Mouse (Mus musculus) left cerebral cortex, adult 8-10 months (tissue): ENCODE results near the gene Hsf5. TPM values are rescaled to one million over a fixed set of nuclear protein-coding genes. Genes with fewer than 3 reads are reported as not detected.

ENCODE experiments used
- DNase-seq, 2 experiments: peaks; one replicate each; pipeline ENCODE4 v3.0.0; 2022; ENCODE audit warnings: low spot score in 2 of 2
- total RNA-seq, 4 experiments: library from RNA; stranded (reverse); gene quantifications; 2 replicates each; pipeline ENCODE4 v1.2.4; 2022

Hsf5 gene
- under 1 TPM; 0.50 to 0.71 (median 0.60) TPM for total RNA-seq

DNA sequence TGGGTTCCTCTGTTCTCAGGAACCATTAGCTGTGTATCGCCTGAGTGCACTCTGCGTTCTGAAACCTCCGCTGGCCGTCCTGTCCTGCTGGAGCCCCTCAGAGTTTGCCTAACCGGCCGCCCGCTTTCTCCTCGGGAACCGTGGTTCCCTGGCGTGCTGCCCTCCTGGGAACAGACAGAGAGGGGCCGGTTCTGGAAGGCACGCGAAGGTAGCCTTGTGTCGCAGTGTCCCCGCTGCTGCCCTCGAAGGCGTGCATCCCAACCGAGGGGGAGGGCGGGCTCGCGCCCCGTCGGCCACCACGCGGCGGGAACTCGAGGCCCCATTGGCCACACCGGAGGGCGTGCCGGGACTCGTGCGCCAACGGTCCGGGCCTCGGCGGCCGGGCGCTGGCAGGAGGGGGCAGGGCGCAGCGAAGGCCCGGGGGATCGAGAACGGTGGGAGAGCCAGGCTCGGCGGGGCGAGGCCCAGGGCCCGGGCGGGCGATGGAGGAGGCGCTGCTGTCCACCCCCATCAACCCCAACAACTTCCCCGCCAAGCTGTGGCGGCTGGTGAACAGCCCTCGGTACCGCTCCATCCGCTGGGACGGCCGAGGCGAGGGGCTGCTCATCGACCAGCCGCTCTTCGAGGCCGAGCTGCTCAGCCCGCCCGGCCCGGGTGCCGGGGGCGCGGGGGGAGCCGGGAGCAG lies at the start of gene Hsf5:
Gene Hsf5, plus strand, starts transcription at position 375 of the 685 bp plus-strand sequence.
- DNase-seq, result no peak

DNA sequence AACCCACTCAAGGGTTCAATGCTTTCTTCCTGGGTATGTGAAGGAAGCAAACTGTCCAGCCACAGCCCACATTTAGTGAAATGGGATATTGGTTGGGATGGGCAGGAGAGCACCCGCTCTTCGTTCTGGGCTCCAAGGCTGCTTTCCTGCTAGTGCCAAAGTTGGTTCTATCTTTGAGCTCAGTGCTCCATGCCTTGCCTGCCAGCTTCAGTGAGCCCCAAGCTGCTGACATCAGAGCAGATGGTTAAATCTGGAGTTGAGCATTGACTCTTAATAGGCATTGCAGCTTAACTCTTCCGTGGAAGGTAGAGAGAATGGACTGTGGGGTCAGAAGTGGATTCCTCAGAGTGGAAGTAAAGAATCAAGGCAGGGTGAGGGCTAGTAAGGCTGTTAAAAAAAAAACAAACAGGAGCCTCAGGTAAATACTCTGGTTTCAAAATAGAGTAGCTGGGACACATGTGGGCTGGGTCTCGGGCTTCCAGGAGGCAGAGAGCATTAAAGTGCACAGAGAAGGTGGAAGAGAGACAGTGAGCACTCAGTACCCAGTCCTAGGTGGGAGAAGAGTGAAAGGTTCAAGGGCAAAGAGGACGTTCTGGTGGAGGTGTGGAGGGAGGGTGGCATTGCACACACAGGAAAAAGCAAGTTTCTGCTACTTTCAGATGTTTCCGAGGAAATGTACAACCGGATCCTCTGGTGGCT lies 48.6 kb upstream of the Hsf5 start, which contains the start of gene Sept4:
Gene Sept4, plus strand, starts transcription at position 649 of the 699 bp plus-strand sequence.
- DNase-seq, result no peak

GRCm38 (mm10) chr11:87570743-87571142 lies 46.2 kb upstream of the Hsf5 start:
- no peak for DNase-seq

GRCm38 (mm10) chr11:87571361-87571950 lies 45.5 kb upstream of the Hsf5 start:
- DNase-seq, result no peak

- DNase-seq, result no peak
These were observed 43.2 kb upstream of the Hsf5 start for GRCm38 (mm10) chr11:87573751-87574150.

DNA sequence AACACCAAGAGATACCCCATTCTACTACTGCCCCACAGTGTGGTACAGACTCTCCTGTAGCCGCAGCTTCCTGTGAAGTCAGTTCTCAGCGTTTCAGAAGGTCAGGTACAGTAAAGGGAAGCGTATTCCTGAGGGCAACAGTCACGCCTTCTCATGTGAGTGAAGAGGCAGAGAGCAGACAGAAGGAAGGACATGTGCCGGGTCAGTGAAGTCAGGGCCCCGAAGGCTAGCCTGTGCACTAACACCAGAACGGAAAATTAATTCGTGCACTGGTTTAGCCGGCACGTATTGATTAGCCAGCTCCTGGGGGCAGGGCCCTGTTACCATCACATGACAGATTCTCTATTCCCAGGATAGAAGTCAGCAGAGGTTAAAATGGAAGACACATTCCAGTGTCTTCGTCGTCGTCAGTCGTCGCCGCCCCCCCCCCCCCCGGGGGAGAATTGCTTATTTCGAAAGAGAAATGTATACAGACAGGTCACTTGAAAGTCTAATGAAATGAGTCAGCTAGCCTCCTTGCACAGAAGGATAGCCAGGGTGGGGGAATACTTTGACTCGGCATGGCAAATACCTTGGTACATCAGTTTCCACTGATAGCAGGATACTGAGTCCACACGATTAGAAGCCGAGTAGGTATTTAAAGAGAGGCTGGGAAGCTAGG lies 42.3 kb upstream of the Hsf5 start:
- DNase-seq, result no peak

DNA sequence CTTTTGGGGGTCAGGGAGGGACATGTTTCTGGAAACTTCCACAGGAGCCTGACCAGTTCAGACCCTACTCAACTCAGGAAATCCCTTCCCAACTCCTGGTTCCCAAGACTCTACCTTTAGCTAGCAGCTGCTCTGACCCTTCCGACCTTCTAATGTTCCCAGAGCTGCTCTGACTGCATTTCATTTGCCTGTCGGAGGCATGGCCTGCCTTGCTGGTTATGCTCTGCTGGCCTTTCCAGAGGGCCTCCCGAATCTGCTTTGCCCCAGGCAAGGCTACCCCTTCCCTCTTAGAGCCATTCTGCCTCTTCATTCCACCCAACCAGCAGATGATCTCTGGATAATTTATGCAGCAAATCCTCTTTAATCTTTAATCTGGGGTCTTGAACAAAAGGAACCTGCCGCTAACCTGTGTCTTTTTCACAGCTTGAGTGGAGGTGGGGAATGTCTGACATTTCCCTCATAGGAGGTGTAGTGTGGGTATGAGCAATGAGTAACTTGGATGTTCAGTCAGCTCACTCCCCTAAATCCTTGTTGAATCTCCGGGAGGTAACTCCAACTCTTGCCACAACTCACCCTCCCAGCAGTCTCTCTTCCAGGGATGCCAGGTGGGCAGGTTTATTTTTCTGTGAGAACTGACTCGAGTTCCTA lies 39.2 kb upstream of the Hsf5 start:
- DNase-seq, result no peak

DNA sequence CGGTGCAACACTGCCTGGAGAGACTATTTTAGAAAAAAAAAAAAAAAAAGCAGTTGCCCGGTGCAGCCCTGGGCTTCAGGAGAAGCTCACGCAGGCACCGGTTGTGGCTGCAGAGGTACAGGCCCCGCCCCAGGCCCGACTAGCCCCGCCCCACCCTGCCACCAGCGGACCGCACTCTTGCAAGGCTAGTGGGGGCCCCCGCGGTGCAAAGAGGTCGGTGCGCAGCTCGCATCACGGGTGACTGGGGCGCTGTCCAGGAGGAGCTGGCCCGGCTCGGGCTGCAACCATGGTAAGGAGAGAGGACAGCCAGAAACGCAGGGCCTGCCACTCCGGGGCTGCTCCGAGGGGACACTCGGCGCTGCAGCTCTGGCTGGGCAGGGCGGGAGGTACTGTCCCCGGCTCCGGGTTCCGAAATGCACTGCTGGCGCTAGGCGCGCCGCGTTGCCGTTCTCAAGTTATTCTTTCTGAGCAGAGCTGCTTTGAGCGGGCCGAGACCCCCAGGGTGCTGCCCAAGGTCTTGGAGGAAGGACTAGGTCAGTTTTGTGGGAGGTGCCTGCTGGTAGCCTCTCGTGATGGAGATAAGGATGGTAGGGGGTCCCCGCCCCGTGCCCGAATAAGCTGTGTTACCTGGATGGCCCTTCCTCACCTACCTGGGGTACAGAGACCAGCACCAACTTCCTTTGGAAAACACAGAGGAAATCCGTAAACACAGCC lies 38.6 kb upstream of the Hsf5 start:
- peak; percentile 60 to 63 for DNase-seq

DNA sequence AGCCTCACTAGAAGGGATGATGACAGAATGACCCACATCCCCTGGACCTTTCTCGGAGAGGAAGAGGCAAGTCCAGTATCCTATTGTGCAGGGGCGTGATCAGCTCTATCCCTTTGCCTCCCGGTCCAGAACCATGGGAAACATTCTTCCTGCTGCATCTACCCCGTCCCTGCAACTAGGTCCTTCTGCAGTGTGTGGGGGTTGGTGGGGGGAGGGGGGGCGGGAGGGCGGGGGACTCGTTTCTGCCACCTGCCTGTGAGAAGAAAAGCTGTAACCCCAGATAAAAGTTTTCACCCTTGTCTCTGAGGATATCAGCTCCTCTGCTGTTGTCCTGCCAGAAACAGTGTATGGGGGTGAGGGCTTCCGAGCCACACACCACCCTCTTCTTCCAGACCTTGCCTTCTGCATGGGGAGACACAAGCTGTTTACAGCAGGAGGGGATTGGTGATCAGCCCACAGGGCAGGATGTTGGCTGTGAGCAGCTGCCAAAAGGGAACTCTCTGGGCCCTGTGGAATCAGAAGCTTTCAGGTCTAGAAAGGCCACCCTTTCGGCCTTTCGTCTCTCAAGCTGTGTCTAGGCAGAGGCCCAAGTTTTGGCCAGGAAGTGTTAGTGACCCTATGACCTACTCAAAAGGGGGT lies 37.9 kb upstream of the Hsf5 start:
- DNase-seq, result no peak

DNA sequence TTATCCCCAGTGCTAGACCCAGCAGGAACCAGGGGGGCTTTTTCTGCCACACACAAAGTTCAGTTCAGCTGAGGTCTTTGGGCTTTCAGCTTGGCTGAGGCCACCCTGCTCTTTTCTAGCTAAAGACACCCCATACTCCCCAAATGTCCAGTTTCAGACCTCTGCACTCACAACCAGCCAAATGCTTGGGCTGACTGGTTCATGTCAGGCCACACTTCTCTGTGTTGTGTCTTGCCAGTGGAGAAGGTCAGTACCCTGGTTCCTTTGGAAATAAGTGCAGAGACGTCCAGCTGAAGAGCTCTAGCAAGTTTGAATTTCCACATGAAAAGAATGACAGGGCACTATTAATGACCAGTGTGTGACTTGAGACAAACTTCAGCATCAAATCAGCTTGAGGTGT lies 37.3 kb upstream of the Hsf5 start:
- no peak for DNase-seq

GRCm38 (mm10) chr11:87580543-87581085 lies 36.4 kb upstream of the Hsf5 start:
- DNase-seq, result no peak

DNA sequence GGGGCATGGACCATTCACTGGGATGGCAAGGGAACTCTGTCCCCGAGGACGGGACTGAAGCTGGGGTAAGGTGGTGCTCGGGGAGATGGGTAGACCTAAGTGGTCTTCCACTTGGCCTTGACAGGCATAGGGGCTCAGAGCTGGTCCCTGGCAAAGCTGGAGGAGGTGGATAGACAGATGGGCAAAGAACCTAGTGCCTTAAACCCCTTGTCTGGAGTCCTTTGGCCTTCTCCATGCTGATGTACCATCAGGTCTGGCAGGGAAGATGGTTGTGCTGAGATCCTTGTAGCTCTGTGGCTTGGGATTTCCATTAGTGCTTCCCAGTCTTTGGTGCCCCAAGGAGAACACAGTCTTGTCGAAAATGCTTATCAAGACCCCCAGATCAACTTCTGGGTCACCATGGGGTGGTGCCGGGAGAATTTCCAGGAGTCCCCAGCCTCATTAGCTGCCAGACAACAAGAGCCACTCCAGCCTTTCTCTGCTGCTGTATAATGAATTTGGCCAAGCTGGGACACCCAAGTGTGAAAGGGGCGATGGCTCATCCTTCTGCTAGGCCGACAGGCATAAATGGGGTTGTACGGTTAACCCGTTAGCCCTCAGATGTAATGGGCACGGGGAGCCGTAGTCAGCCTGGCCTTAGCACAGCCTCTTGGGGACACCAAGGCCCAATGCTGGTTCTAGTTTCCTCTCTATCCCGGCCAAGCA lies 35.7 kb upstream of the Hsf5 start:
- DNase-seq, result no peak

DNA sequence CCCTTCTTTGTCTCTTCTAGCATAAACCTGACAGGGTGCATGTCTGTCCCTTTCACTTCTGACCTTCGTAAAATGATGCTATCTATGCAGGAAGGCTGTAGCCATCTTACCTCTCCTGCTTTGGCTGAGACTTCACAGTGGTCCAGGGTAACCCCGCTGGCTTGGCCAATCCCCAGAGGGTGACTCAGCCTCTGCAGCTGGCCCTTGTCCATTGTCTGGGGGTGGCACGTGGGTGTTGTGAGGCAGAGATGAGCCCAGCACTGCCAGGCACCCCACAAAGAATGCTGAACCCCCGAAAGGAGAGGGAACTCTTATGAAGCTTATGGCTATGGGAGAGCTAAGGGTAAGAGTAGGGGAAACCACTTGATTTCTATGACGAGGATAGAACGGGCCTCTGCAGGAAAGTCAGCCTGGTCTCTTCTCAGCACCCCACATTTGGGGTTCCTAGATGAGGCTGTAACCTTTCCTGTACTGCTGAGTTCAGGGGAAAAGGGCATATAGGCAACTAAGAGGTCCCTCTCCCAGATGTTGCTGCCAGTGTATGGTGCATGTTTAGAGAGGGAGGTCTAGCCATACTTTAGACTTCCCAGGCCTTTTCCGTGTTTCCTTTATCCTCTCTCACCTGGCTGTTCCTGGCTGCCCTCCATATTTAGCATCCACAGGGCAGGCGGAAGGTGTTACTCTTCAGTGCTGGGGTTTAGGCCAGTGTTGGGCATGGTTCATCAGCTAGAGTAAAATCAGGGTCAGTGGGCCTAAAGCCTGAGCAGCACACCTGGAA lies 34.8 kb upstream of the Hsf5 start:
- DNase-seq, result peak in 1 of 2 experiments; percentile 79

DNA sequence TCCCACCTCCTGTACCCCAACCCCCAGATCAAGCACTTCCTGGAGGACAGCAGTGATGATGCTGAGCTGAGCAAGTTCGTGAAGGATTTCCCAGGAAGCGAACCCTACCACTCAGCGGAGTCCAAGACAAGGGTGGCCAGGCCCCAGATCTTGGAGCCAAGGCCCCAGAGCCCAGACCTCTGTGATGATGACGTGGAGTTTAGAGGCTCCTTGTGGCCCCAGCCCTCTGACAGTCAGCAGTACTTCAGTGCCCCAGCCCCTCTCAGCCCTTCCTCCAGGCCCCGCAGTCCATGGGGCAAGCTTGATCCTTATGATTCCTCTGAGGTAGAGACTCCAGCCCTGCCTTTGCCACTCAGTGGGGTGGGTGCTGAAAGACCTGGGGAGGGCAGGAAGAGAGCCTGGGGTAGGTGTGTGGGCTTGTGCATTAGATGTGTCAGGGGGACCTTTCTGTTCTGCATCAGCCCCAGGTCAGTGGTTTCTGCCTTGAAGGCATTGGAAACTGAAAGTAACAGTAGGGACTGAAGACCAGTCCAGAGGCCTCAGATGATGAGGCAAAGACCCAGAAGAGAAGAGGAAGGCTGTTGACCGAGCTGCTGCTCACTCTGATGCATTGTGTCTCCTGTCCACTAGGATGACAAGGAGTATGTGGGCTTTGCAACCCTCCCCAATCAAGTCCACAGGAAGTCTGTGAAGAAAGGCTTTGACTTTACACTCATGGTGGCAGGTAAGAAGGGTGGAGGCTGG lies 33.5 kb upstream of the Hsf5 start:
- no peak for DNase-seq

DNA sequence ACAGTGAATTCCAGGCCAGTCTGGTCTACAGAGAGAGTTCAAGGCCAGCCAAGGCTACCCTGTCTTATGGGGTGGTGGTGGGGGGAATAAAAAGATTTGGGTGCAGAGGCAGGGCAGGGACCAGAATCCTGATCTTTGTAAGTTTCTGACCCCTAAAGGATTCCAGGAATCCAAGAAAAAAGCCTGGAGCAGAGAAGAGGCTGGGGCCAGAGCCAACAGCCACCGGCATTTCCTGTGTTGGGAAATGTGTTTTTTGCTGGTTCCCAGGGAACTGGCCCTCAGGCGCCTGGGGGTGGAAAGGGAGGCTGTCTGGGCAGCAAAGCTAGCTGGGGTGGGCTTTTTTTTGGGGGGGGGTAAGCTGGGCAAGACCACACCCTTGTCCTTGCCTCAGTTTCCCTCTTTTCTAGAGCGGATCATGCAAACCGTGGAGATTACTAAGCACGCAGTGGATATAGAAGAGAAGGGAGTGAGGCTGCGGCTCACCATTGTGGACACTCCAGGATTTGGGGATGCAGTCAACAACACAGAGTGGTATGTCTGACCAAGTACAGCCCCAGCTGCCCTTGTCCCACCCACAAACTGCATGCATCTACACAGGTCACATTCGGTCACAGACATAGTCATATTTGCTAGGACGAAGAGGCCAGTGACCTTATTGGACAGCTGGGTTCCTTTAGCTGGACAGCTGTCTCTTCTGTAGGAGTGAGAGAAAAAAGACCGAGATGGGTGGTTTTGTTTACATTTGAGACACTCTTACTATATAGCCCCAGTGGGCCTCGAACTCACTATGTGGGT lies 32.1 kb upstream of the Hsf5 start:
- no peak for DNase-seq

- no peak for DNase-seq
These were observed 29.6 kb upstream of the Hsf5 start for GRCm38 (mm10) chr11:87587211-87587874.

DNA sequence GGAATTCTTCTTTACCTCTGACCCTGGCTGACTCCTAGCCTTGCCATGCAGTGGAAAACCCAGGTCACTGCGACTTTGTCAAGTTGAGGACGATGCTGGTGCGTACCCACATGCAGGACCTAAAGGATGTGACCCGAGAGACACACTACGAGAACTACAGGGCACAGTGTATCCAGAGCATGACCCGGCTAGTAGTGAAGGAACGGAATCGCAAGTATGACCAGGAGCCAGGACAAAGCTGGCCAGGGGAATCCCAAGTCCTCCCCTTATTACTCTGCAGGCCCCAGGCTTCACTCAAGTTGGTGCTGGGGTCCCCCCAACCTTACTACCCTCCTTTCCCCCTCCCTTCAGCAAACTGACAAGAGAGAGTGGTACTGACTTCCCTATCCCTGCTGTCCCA lies 27.4 kb upstream of the Hsf5 start:
- DNase-seq, result no peak
